Mouse (Mus musculus) left cerebral cortex, adult 11 months (tissue): ENCODE results near the gene Sppl3.
"Not testable (repeated sequence)": the region's sequence is repeated elsewhere in the genome, so short reads cannot be mapped to it uniquely, and the experiment has no call there.

ENCODE experiments used
- DNase-seq: peaks from one replicate; pipeline ENCODE4 v3.0.0; 2022; ENCODE audit warnings: low spot score

Sppl3 gene

GRCm38 (mm10) chr5:115040756-115041155 lies 29.8 kb downstream of the Sppl3 start:
- no peak for DNase-seq

- DNase-seq, result no peak
Observed at GRCm38 (mm10) chr5:115043626-115044025, 32.7 kb downstream of the Sppl3 start.

GRCm38 (mm10) chr5:115045146-115045677 lies 34.3 kb downstream of the Sppl3 start:
- DNase-seq, result no peak

- DNase-seq, result no peak
Observed at GRCm38 (mm10) chr5:115049692-115050091, 38.8 kb downstream of the Sppl3 start.

GRCm38 (mm10) chr5:115050776-115051175 lies 39.8 kb downstream of the Sppl3 start:
- no peak for DNase-seq

GRCm38 (mm10) chr5:115052546-115052945 lies 41.6 kb downstream of the Sppl3 start:
- no peak for DNase-seq

- DNase-seq, result no peak
Observed at GRCm38 (mm10) chr5:115053791-115054396, 43.0 kb downstream of the Sppl3 start.

- no peak for DNase-seq
Observed at GRCm38 (mm10) chr5:115055418-115055817, 44.5 kb downstream of the Sppl3 start.

- no peak for DNase-seq
Observed at GRCm38 (mm10) chr5:115057153-115057552, 46.2 kb downstream of the Sppl3 start.

- no peak for DNase-seq
Observed at GRCm38 (mm10) chr5:115058584-115059297, 47.8 kb downstream of the Sppl3 start.

- no peak for DNase-seq
Observed at GRCm38 (mm10) chr5:115060067-115060695, 49.2 kb downstream of the Sppl3 start.

GRCm38 (mm10) chr5:115060977-115061376 lies 50.0 kb downstream of the Sppl3 start:
- DNase-seq, result no peak

GRCm38 (mm10) chr5:115062566-115062965 lies 51.6 kb downstream of the Sppl3 start:
- DNase-seq, result no peak

GRCm38 (mm10) chr5:115063391-115063790 lies 52.5 kb downstream of the Sppl3 start:
- DNase-seq, result no peak

GRCm38 (mm10) chr5:115066245-115066644 lies 55.3 kb downstream of the Sppl3 start:
- no peak for DNase-seq

- DNase-seq, result no peak
Observed at GRCm38 (mm10) chr5:115068671-115069421, 57.9 kb downstream of the Sppl3 start.

- DNase-seq, result no peak
Observed at GRCm38 (mm10) chr5:115069611-115070010, 58.7 kb downstream of the Sppl3 start.

GRCm38 (mm10) chr5:115070457-115070856 lies 59.5 kb downstream of the Sppl3 start:
- DNase-seq, result no peak

- DNase-seq, result no peak
Observed at GRCm38 (mm10) chr5:115071096-115071901, 60.4 kb downstream of the Sppl3 start.

GRCm38 (mm10) chr5:115072143-115072542 lies 61.2 kb downstream of the Sppl3 start:
- no peak for DNase-seq

- not testable (repeated sequence) for DNase-seq
Observed at GRCm38 (mm10) chr5:115073306-115073705, 62.4 kb downstream of the Sppl3 start.
